Mouse (Mus musculus) embryonic facial prominence, embryonic 11.5 days (tissue): ENCODE data around the gene Ahdc1. TPM values are rescaled to one million over a fixed set of nuclear protein-coding genes. Genes with fewer than 3 reads are reported as not detected.
A peak's percentile ranks its signal among the peaks of the same experiment; 100 is the strongest.

Experiments used
- ATAC-seq: fragments of 200-750 bp; cut with Nextera tagmentation; replicated peaks from 2 replicates; pipeline ENCODE4 v1.8.0; 2017; ENCODE audit warnings: low read depth; ENCODE audit not compliant: insufficient number of reproducible peaks, low FRiP score, low TSS enrichment
- DNase-seq: peaks from one replicate; pipeline ENCODE4 v3.0.0-alpha.2; 2015; ENCODE audit warnings: low spot score
- H3K27ac ChIP-seq: fragments of 300-500 bp; sonication (generic); replicated peaks from 2 replicates; pipeline ENCODE4 v1.5.1; 2014; ENCODE audit warnings: mild to moderate bottlenecking, low read depth, low read length, control low read depth
- H3K27me3 ChIP-seq: fragments of 300-500 bp; sonication (generic); 2 replicates; pipeline ENCODE4 v1.6.1; 2014; ENCODE audit warnings: mild to moderate bottlenecking, low read length, moderate library complexity, mixed read lengths; ENCODE audit not compliant: control insufficient read depth, insufficient read depth
- H3K36me3 ChIP-seq: fragments of 300-500 bp; sonication (generic); replicated peaks from 2 replicates; pipeline ENCODE4 v1.6.1; 2014; ENCODE audit warnings: low read depth, mild to moderate bottlenecking, low read length, moderate library complexity, mixed read lengths; ENCODE audit not compliant: control insufficient read depth, insufficient read depth
- H3K4me1 ChIP-seq: fragments of 300-500 bp; sonication (generic); 2 replicates; pipeline ENCODE4 v1.6.1; 2014; ENCODE audit warnings: low read length, mixed read lengths; ENCODE audit not compliant: control insufficient read depth, insufficient read depth
- H3K4me2 ChIP-seq: fragments of 300-500 bp; sonication (generic); 2 replicates; pipeline ENCODE4 v1.6.1; 2014; ENCODE audit warnings: low read depth, mild to moderate bottlenecking, control low read depth, low read length, moderate library complexity
- H3K4me3 ChIP-seq: fragments of 300-500 bp; sonication (generic); 2 replicates; pipeline ENCODE4 v1.5.1; 2014; ENCODE audit warnings: low read depth, low read length, control low read depth
- H3K9ac ChIP-seq: fragments of 300-500 bp; sonication (generic); replicated peaks from 2 replicates; pipeline ENCODE4 v1.6.1; 2014; ENCODE audit warnings: mild to moderate bottlenecking, control low read depth, low read length
- H3K9me3 ChIP-seq: fragments of 300-500 bp; sonication (generic); replicated peaks from 2 replicates; pipeline ENCODE4 v1.6.1; 2016; ENCODE audit warnings: mild to moderate bottlenecking, low read length, inconsistent platforms, mixed read lengths; ENCODE audit not compliant: control insufficient read depth
- WGBS: fragments of 180-500 bp; shearing (Covaris S2); extraction: QIAGEN DNeasy Blood & Tissue Kit; methylation state at CpG from one replicate; pipeline ENCODE4 v1.1.7; 2014; 5-methylcytosine and 5-hydroxymethylcytosine counted together
- polyA plus RNA-seq: library from polyadenylated mRNA; unstranded; fragments of >200 nt; fragmentation: Nextera tagmentation; extraction: Ambion mirVana; gene quantifications from 2 replicates; pipeline ENCODE4 v1.2.1, GENCODE M21; 2014

The Ahdc1 gene
- polyA plus RNA-seq, 1 experiment from 2014 or later: 6.6 TPM

GRCm38 (mm10) chr4:133016677-133017415, 5.8 kb downstream of the Ahdc1 start:
- 29% methylated on average over 4 of the region's 4 CpGs for WGBS
- H3K9ac ChIP-seq: peak overlapping the region; percentile 34

GRCm38 (mm10) chr4:133017597-133018262, 6.7 kb downstream of the Ahdc1 start:
- no peaks in the 10 kb centered on the region for H3K36me3 ChIP-seq
- H3K27me3 ChIP-seq: no peaks in the 10 kb centered on the region
- no peak overlapping the region for H3K4me2 ChIP-seq
- H3K4me3 ChIP-seq: no peak overlapping the region
- H3K27ac ChIP-seq: no peak overlapping the region
- ATAC-seq: no peak
- H3K9ac ChIP-seq: no peak overlapping the region
- 36% methylated on average over 6 of the region's 6 CpGs for WGBS
- H3K4me1 ChIP-seq: peaks cover 46% of the 10 kb centered on the region
- DNase-seq: no peak
- H3K9me3 ChIP-seq: no peaks in the 10 kb centered on the region

More at GRCm38 (mm10) chr4:133016677-133017415, 5.8 kb downstream of the Ahdc1 start:
- Histone ChIP-seq H3K36me3 (no peaks in the 10 kb centered on the region), H3K27me3 (no peaks in the 10 kb centered on the region), H3K4me3 (no peak overlapping the region), H3K4me2 (no peak overlapping the region), H3K4me1 (peaks cover 37% of the 10 kb centered on the region), H3K9me3 (no peaks in the 10 kb centered on the region), H3K27ac (peak overlapping the region; percentile 28; the same call in 1 of the 2 replicates)
- DNase-seq (no peak), ATAC-seq (no peak)

- WGBS: 63% methylated on average over 3 of the region's 3 CpGs
These were observed 7.3 kb downstream of the Ahdc1 start for GRCm38 (mm10) chr4:133018263-133018798.

GRCm38 (mm10) chr4:133020721-133021120, 9.7 kb downstream of the Ahdc1 start:
- Histone ChIP-seq H3K36me3 (no peaks in the 10 kb centered on the region), H3K9ac (0 out of 2 replicates have a peak overlapping the region, but pooled peaks have one; percentile 13), H3K27me3 (no peaks in the 10 kb centered on the region), H3K9me3 (no peaks in the 10 kb centered on the region), H3K4me1 (peaks cover 51% of the 10 kb centered on the region), H3K27ac (peak overlapping the region; percentile 28; the same call in 1 of the 2 replicates), H3K4me2 (no peak overlapping the region), H3K4me3 (no peak overlapping the region)
- ATAC-seq (no peak), DNase-seq (no peak)
- WGBS: 26% methylated on average over 4 of the region's 6 CpGs

More at GRCm38 (mm10) chr4:133018263-133018798, 7.3 kb downstream of the Ahdc1 start:
- Histone ChIP-seq H3K27ac (no peak overlapping the region), H3K4me2 (no peak overlapping the region), H3K9me3 (no peaks in the 10 kb centered on the region), H3K4me1 (peaks cover 48% of the 10 kb centered on the region), H3K36me3 (no peaks in the 10 kb centered on the region), H3K9ac (no peak overlapping the region), H3K4me3 (no peak overlapping the region), H3K27me3 (no peaks in the 10 kb centered on the region)
- ATAC-seq: no peak
- no peak for DNase-seq

- Histone ChIP-seq H3K27ac (no peak overlapping the region; the same call in 1 of the 2 replicates), H3K36me3 (no peaks in the 10 kb centered on the region), H3K27me3 (no peaks in the 10 kb centered on the region), H3K4me3 (no peak overlapping the region), H3K4me1 (peaks cover 47% of the 10 kb centered on the region), H3K9me3 (no peaks in the 10 kb centered on the region), H3K9ac (0 out of 2 replicates have a peak overlapping the region, but pooled peaks have one; percentile 13), H3K4me2 (no peak overlapping the region; the same call in none of the 2 replicates)
- 2% methylated on average over 9 of the region's 9 CpGs for WGBS
- DNase-seq (peak; percentile 63), ATAC-seq (no peak)
These were observed 10.2 kb downstream of the Ahdc1 start for GRCm38 (mm10) chr4:133021181-133021671.

GRCm38 (mm10) chr4:133022217-133022616, 11.2 kb downstream of the Ahdc1 start:
- Histone ChIP-seq H3K9me3 (no peaks in the 10 kb centered on the region), H3K36me3 (no peaks in the 10 kb centered on the region), H3K9ac (peak overlapping the region; percentile 49), H3K27me3 (no peaks in the 10 kb centered on the region), H3K4me2 (peak overlapping the region; percentile 45), H3K4me3 (no peak overlapping the region), H3K27ac (0 out of 2 replicates have a peak overlapping the region, but pooled peaks have one; percentile 29), H3K4me1 (peaks cover 37% of the 10 kb centered on the region)
- no peak for DNase-seq
- ATAC-seq: no peak
- 10% methylated on average over 14 of the region's 14 CpGs for WGBS

GRCm38 (mm10) chr4:133022954-133023635, 12.0 kb downstream of the Ahdc1 start:
- no peaks in the 10 kb centered on the region for H3K27me3 ChIP-seq
- no peak for DNase-seq
- H3K36me3 ChIP-seq: no peaks in the 10 kb centered on the region
- WGBS: 65% methylated on average over 14 of the region's 14 CpGs
- ATAC-seq: peak; percentile 25; the same call in 1 of the 2 replicates
- no peaks in the 10 kb centered on the region for H3K9me3 ChIP-seq
- H3K4me2 ChIP-seq: no peak overlapping the region
- H3K27ac ChIP-seq: no peak overlapping the region; the same call in 1 of the 2 replicates
- H3K4me3 ChIP-seq: no peak overlapping the region
- peaks cover 35% of the 10 kb centered on the region for H3K4me1 ChIP-seq
- no peak overlapping the region; the same call in none of the 2 replicates for H3K9ac ChIP-seq
